Mouse (Mus musculus) neutrophil, adult 59 days (primary cell): Measurements from ENCODE around the gene Pptc7. TPM values are rescaled to one million over a fixed set of nuclear protein-coding genes. Genes with fewer than 3 reads are reported as not detected.

Experiments used
- total RNA-seq, 2 experiments: library from RNA; stranded (reverse); gene quantifications; 1 replicate in 1 of 2; 2 replicates in 1 of 2; pipeline ENCODE4 v1.2.4; 2023

Gene Pptc7
- 10 to 100 TPM; 15.1 to 17.8 TPM for total RNA-seq

GRCm38 (mm10) chr5:122284183-122285028, at the start of gene Pptc7:
Pptc7 (plus strand) TSS chr5:122284365.

GRCm38 (mm10) chr5:122263933-122264905, 19.9 kb upstream of the Pptc7 start, which contains the start of gene Tctn1:
Tctn1 (minus strand) TSS chr5:122264460.

DNA sequence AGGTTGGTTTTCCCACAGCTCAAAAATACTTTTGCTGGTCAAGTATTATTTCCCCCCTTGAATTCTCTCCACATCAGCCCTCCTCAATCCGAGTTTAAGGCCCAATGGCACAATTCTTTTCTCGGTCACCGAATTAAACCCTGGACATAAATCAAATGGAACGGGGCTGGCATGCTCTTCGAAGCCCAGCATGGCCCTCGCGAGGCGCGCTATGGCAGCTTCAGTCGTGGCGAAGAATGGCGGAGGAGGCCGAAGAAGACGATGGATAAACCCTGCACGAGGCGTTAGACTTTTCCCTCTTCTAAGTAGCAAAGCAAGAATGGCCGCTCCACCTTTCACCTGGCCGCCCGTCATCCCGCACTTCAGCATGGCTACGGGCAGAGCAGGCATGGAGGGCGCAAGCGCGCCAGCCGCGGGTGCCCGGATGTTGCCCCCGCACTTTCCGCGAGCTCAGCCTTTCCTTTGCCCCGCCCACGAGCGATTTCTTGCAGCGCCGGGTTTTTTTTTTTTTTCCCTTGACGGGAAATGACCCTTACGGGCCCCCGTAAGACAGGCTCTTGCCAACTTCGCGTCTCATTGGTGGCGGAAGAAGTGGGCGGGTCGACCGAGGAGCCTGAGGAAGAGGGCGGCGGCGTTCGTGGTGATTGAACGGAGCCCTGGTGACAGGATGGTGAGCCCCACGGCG, 69.8 kb downstream of the Pptc7 start, which contains the start of the genes Rad9b and Vps29:
Gene Rad9b (minus strand): TSS at position 427 of the 685 bp plus-strand sequence.
Gene Vps29 (plus strand): TSS at position 563 of the 685 bp plus-strand sequence.

GRCm38 (mm10) chr5:122371591-122372191, 87.5 kb downstream of the Pptc7 start, which contains the start of gene Gpn3:
Gpn3 (plus strand) TSS chr5:122371876.

GRCm38 (mm10) chr5:122372192-122372769, 88.1 kb downstream of the Pptc7 start, which contains the start of gene Fam216a:
Fam216a (minus strand) TSS chr5:122372364.

Other genes with a start within 250 kb of the Pptc7 start
- gene Cux2, start 234.3 kb upstream of the Pptc7 start, total RNA-seq: under 1 TPM; 0.22 to 0.69 TPM
- 10 to 100 TPM; 10.4 to 11.2 TPM for gene Myl2, start 183.4 kb upstream of the Pptc7 start, total RNA-seq
- gene Ccdc63, start 143.5 kb upstream of the Pptc7 start, total RNA-seq: 1 to 10 TPM; 7.6 to 10.0 TPM
- 100 to 1,000 TPM; 204 to 216 TPM for gene Ppp1cc, start 126.1 kb upstream of the Pptc7 start, total RNA-seq
- 10 to 100 TPM; 98.4 to 98.8 TPM for gene Hvcn1, start 77.6 kb upstream of the Pptc7 start, total RNA-seq
- gene Tctn1, start 19.9 kb upstream of the Pptc7 start, total RNA-seq: 1 to 10 TPM; 7.6 to 8.4 TPM
- 1 to 10 TPM in 1 of 2 experiments, under 1 TPM in 1; 0.76 to 1.3 TPM for gene Rad9b, start 69.9 kb downstream of the Pptc7 start, total RNA-seq
- 10 to 100 TPM; 58.4 to 58.7 TPM for gene Vps29, start 70.0 kb downstream of the Pptc7 start, total RNA-seq
- gene Gpn3, start 87.5 kb downstream of the Pptc7 start, total RNA-seq: 10 to 100 TPM; 13.7 to 14.4 TPM
- 1 to 10 TPM; 5.3 to 6.1 TPM for gene Fam216a, start 88.0 kb downstream of the Pptc7 start, total RNA-seq
- 100 to 1,000 TPM; 654 to 687 TPM for gene Arpc3, start 107.5 kb downstream of the Pptc7 start, total RNA-seq
- gene Anapc7, start 137.3 kb downstream of the Pptc7 start, total RNA-seq: 10 to 100 TPM; 23.6 to 30.6 TPM
- gene Atp2a2, start 217.9 kb downstream of the Pptc7 start, total RNA-seq: 10 to 100 TPM; 71.2 to 74.0 TPM